Mouse (Mus musculus) lung, adult 2 months (tissue): ENCODE measurements at regions not wholly inside any gene's neighbourhood (a gene's known extent, or its start where the extent isn't known, plus 50 kb on each side); places are given as distances from the start of the nearest gene placed in this dataset.

Experiments used
- CTCF ChIP-seq: fragments of 200-500 bp; IDR thresholded peaks from 2 replicates; pipeline ENCODE4 v1.5.1; 2011; ENCODE audit warnings: mild to moderate bottlenecking, low read length, control low read depth; ENCODE audit not compliant: insufficient read depth
- POLR2A ChIP-seq: fragments of 200-500 bp; IDR thresholded peaks from 2 replicates; pipeline ENCODE4 v1.6.1; 2011; ENCODE audit warnings: low read depth, mild to moderate bottlenecking, control low read depth, low read length, borderline replicate concordance; ENCODE audit errors: extremely low read depth

DNA sequence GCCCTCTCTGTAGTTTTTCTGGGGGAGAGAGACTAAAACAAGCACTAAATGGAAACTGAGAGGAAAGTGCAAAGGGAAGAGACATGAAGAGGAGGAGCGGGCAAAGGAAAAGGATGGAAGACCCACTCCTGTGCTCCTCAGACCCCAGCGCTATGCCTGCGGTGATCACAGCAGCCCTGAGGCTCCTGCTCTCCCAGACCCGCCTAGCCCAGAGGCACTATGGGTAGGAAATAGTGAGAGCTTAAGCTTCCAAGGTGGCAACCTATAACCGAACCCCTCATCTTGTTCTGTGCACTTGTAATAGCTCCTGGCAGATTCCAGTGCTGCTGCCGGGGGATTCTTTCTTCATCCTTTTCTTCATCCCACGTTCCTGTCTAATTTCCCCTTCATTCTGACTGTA lies 112.2 kb upstream of the Oxgr1 start:
- no peak for TF ChIP-seq CTCF
- no peak for TF ChIP-seq POLR2A
